ENCODE assay signal across 35 mouse cellular contexts in genomic region chr5:104035066-104035465, GRCm38 (mm10). TPM values are rescaled to one million over a fixed set of nuclear protein-coding genes. Genes with fewer than 3 reads are reported as not detected.
"Had no signal": no experiment of that assay in that cellular context is flagged by ENCODE, and none has a peak within 500 bp of the region (broad histone marks: within the 10 kb centered on the region; RNA-seq: fewer than 3 reads in every experiment).

No protein-coding gene starts in this region.

- ATAC-seq: inflammation-experienced regulatory T-cells, adult 6 months; intestine, embryonic 16.5 days; midbrain, embryonic 16.5 days had no signal

- H3K4me1 ChIP-seq: limb, embryonic 12.5 days; limb, embryonic 15.5 days; midbrain, embryonic 12.5 days; neural tube, embryonic 13.5 days had no signal

- H3K27ac ChIP-seq: limb, embryonic 12.5 days; limb, embryonic 15.5 days; liver, embryonic 15.5 days; midbrain, embryonic 12.5 days; neural tube, embryonic 13.5 days; stomach, postnatal 0 days had no signal

- H3K27me3 ChIP-seq: limb, embryonic 12.5 days; limb, embryonic 15.5 days; liver, embryonic 15.5 days; midbrain, embryonic 12.5 days; neural tube, embryonic 13.5 days had no signal

- H3K9me3 ChIP-seq: limb, embryonic 12.5 days; limb, embryonic 15.5 days; liver, embryonic 15.5 days; midbrain, embryonic 12.5 days; neural tube, embryonic 13.5 days had no signal

- H3K9ac ChIP-seq: limb, embryonic 12.5 days; limb, embryonic 15.5 days; liver, embryonic 15.5 days; midbrain, embryonic 12.5 days; neural tube, embryonic 13.5 days had no signal

- H3K4me2 ChIP-seq: limb, embryonic 12.5 days; limb, embryonic 15.5 days; liver, embryonic 15.5 days; midbrain, embryonic 12.5 days; neural tube, embryonic 13.5 days had no signal

- H3K4me3 ChIP-seq: limb, embryonic 12.5 days; limb, embryonic 15.5 days; liver, embryonic 15.5 days; midbrain, embryonic 12.5 days; myocyte; neural tube, embryonic 13.5 days had no signal

- DNase-seq: kidney, adult 18-20 months; kidney, postnatal 10 days; kidney, postnatal 36 days; layer of hippocampus, postnatal 36 days; left cerebral cortex, postnatal 4 days; lung, adult 2 months; lung, postnatal 14 days; lung, postnatal 4 days; right cerebral cortex, adult 18-20 months; right cerebral cortex, postnatal 14 days; right cerebral cortex, postnatal 4 days; thymus, adult 18-20 months; thymus, postnatal 36 days had no signal

- H3K36me3 ChIP-seq: limb, embryonic 12.5 days; limb, embryonic 15.5 days; liver, embryonic 15.5 days; midbrain, embryonic 12.5 days; neural tube, embryonic 13.5 days had no signal

RNA-seq across cellular contexts. Expression of gene Gm17660, which starts 42.3 kb away (rescaled TPM):
- total RNA-seq: layer of hippocampus, postnatal 10 days; layer of hippocampus, postnatal 36 days; left cerebral cortex, adult 8-10 months; left cerebral cortex, postnatal 14 days; left cerebral cortex, postnatal 4 days; megakaryocyte progenitor cell, adult 5-6 weeks; megakaryocyte-erythroid progenitor cell, adult 5-6 weeks; monocyte, adult 5-6 weeks; neutrophil, adult 5-6 weeks had no signal
- polyA plus RNA-seq: inflammation-experienced regulatory T-cells, adult 6 months; intestine, embryonic 16.5 days; kidney, embryonic 14.5 days; limb, embryonic 12.5 days; limb, embryonic 15.5 days; liver, embryonic 15.5 days; lung, adult 2 months; lung, embryonic 16.5 days; midbrain, embryonic 12.5 days; midbrain, embryonic 16.5 days; myocyte; neural tube, embryonic 13.5 days; stomach, embryonic 14.5 days; stomach, postnatal 0 days; urinary bladder, adult 2 months had no signal

RNA-seq across cellular contexts. Expression of gene Hsd17b13, which starts 57.9 kb away (rescaled TPM):
- total RNA-seq: layer of hippocampus, adult 8-10 months; layer of hippocampus, postnatal 10 days; layer of hippocampus, postnatal 36 days; left cerebral cortex, postnatal 4 days; megakaryocyte-erythroid progenitor cell, adult 5-6 weeks; monocyte, adult 5-6 weeks had no signal
- polyA plus RNA-seq: inflammation-experienced regulatory T-cells, adult 6 months; kidney, embryonic 14.5 days; limb, embryonic 12.5 days; midbrain, embryonic 12.5 days; midbrain, embryonic 16.5 days; neural tube, embryonic 13.5 days had no signal
